Mouse (Mus musculus): ENCODE results near the gene Bicdl1.

The Bicdl1 gene

GRCm38 (mm10) chr5:115667894-115668293 lies 63.5 kb downstream of the Bicdl1 start:
- DNase-seq (ENCODE audit: low spot score) = no peak

DNA sequence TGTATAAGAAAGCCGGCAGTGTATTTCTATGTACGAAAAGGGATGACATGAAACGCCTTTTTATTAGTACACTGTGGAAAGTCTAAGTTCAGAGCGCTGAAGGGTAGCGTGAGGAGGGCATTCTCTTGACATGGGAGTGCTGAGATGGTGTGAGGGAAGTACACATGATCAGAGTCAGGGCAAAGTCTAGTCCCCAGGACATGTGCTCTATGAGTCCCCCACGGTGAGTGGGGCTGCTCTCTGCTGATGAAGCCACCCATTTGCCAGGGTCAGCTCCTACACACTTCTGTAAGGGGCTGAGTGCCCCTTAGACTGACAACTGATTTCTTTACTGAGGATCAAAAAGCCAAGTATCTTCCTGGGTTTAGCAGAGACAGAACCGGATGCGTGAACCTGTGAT lies 64.2 kb downstream of the Bicdl1 start:
- no peak for DNase-seq (ENCODE audit: low spot score)

GRCm38 (mm10) chr5:115666366-115667065 lies 64.9 kb downstream of the Bicdl1 start:
- peak; percentile 61 for DNase-seq (ENCODE audit: low spot score)

GRCm38 (mm10) chr5:115662658-115663057 lies 68.8 kb downstream of the Bicdl1 start:
- DNase-seq (ENCODE audit: low spot score) = no peak

DNA sequence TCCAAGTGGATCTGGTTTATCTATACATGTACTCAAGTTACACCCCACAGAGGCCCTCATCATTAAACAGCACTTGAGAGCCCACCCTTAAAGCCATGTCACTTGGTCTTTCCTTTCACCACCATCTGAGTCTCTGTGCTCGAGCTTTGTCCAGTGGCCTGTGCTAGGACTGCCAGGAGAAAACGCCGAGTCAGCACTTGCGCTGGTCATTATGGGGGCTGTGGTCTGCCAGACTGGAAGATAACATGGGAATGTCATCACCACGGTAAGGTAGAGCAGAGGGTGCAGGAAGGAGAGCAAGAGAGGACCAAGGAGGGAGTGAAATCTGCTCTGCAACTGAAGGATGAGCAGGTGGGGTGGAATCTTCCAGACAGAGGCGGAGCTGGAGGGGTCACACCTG lies 73.1 kb downstream of the Bicdl1 start:
- no peak for DNase-seq (ENCODE audit: low spot score)

- no peak for DNase-seq (ENCODE audit: low spot score)
These were observed 74.2 kb downstream of the Bicdl1 start for GRCm38 (mm10) chr5:115657234-115657633.

- no peak for DNase-seq (ENCODE audit: low spot score)
These were observed 74.7 kb downstream of the Bicdl1 start for GRCm38 (mm10) chr5:115656677-115657076.

DNA sequence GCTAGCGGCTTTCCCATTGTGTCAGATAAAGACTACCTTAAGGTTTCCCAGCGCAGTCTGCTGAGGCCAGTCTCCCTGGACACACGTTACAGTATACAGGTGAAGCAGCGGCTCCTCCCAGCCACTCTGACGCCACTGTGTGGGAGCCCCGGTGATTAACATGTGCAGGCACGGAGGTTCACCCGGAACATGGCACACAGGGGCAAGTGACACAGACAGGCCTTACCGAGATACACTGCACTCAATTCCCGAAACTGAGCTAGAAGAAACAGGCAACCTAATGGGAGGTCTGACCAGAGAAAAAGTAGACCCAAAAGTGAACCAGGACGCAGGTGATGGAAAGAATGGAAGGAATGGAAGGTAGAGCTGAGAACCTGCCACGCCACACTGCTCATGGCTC lies 77.6 kb downstream of the Bicdl1 start:
- no peak for DNase-seq (ENCODE audit: low spot score)

DNA sequence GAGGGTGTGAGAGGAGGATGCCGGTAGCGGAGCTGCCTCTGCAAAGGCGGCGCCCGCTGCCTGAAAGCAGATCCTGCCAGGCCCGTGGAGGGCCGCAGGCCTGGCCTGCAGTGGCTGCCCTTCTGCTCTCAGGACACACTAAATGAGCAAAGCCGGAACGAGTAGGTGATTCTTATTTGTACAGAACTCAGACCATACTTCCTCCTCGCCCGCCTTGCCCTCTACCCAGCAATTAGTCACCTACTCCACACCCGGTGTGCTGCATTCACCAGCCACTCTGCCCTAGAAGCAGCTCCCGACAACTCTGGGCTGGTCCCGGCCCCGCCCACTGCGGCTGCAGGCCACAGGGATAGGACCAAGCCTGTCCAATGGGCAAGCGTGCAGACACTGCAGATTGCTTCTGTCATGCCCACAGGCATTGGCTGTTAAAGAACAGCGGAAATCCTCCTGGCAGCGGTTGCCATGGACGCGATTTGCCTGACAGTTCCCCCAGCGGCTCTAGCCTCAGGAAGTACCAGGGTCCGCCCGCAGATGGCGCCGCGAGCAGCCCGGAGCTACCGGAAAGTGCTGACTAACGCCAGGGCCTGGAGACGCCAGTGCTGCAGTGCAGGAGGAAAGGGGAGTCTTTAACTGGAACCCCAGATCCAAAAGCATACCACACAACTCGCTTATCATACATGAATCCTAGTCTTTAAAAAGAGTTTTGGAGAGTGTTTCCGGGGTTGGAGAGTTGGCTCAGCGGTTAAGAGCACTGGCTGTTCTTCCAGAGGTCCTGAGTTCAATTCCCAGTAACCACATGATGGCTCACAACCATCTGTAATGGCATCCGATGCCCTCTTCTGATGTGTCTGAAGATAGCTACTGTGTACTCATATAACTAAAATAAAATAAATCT lies 78.5 kb downstream of the Bicdl1 start:
- DNase-seq (ENCODE audit: low spot score) = peak; percentile 98

- no peak for DNase-seq (ENCODE audit: low spot score)
These were observed 79.6 kb downstream of the Bicdl1 start for GRCm38 (mm10) chr5:115651821-115652220.

DNA sequence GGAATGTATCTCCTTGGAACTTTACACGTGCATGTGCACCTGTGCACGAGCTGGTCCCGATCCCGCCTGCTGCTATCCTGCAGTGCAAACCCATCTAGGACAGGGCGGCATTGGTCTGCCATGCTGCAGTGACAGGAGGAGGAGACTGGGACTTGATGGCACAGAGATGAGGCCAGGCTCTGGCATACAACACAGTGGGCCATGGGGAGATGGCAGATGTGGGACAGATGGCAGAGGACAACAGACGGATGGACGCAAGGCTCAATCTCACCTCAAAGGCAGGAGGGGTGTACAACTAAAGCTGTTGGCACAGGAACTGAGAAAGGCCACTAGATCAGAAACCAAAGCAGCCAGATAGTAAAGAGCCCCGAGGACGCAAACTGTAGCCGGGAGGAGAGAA lies 80.5 kb downstream of the Bicdl1 start:
- no peak for DNase-seq (ENCODE audit: low spot score)

GRCm38 (mm10) chr5:115649699-115650098 lies 81.7 kb downstream of the Bicdl1 start:
- no peak for DNase-seq (ENCODE audit: low spot score)

- DNase-seq (ENCODE audit: low spot score) = no peak
These were observed 82.5 kb downstream of the Bicdl1 start for GRCm38 (mm10) chr5:115648876-115649275.

GRCm38 (mm10) chr5:115644192-115644591 lies 87.2 kb downstream of the Bicdl1 start:
- no peak for DNase-seq (ENCODE audit: low spot score)

DNA sequence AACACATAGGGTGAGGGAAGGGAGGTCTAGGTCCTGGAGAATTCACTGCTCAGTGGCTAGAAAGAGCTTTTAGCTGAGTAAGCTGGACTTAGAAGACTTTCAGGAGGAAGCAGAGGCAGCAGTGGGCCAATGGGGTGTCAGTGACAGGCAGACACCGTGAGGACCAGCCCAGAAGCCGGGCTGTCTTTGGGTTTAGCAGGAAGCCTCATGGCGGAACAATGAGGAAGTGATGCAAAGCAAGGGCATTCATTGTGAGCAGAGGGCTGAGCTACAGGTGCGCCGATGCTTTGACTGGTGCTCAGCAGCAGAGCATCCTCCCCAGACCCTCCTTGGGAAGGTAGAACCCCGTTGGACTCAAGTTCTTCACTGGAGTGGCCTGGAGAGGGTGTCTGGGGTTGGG lies 95.9 kb downstream of the Bicdl1 start:
- DNase-seq (ENCODE audit: low spot score) = no peak

GRCm38 (mm10) chr5:115634046-115634445 lies 97.4 kb downstream of the Bicdl1 start:
- peak; percentile 26 for DNase-seq (ENCODE audit: low spot score)

DNA sequence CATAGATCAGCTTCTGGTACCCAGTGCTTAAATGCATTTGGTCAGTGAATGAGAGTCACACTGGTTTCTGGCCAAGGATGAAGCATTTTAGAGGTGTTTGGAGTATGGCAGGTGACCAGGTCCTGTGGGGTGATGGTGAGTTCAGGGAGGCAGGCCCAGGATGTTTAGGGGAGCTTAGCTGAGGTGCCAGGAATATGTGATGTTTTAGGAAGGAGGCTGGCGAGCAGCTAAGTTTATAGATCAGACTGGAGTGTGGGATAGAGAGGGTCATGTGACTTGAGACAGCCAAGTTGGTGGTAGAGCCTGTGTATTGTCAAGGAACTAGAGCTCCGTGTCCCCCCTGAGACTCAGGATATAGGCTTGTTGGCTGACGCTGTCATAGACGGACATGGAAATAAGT lies 98.4 kb downstream of the Bicdl1 start:
- no peak for DNase-seq (ENCODE audit: low spot score)

DNA sequence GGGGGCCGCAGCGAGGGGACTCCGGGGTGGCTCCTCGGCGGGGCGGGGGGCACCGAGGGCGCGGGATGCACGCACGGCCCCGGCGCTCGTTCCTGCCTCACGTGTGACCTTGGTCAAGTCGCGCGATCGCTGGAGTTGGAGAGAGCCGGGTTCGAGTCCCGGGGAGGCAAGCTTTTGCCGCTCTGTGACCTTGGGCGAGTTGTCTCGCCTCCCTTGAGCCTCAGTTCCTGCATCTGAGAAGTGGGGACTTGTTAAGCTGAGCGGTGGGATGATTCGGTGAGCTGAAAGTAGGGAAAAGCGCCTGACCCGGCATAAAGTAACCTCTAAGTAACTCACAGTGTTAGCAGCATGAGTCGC lies 99.1 kb downstream of the Bicdl1 start:
- peak; percentile 32 for DNase-seq (ENCODE audit: low spot score)

GRCm38 (mm10) chr5:115631505-115632357 lies 99.7 kb downstream of the Bicdl1 start, which contains the start of gene Rab35:
Gene Rab35 (plus strand): TSS chr5:115631908.
- DNase-seq (ENCODE audit: low spot score) = peak; percentile 94

DNA sequence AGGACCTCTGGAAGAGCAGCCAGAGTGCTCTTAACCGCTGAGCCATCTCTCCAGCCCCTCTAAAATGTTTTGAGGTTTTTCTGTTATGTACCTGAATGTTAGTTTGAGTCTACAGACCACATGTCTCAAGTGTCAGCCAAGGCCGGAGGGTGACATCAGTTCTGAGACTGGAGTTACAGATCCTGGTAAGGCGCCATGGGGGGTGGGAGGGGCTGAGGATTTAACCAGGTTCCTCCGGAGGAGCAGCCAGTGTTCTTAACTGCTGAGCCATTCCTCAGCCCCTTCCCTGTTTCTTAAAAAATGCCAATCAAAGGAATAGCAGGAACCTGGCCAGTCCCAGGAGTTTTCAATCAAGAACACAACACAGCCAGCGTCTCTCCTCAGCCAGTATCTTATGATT lies 101.1 kb downstream of the Bicdl1 start:
- no peak for DNase-seq (ENCODE audit: low spot score)

DNA sequence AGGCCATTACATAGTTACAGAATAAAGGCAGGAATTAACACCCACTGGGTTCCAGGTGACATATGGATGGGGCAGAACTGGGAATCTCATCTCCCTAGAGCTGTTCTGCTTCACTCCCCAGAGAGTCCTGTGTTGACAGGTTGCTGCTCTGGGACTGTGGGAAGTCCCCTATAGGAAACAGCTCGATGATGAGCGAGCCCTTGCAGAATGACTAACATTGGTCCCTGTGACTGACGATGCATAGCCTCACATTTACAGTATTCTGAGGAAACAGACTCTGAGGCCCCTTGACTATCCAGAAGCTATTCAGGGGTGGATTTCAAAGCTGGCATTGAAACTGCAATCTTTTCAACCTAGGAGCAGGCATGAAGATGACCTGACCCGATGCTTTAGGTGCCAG lies 101.7 kb downstream of the Bicdl1 start:
- DNase-seq (ENCODE audit: low spot score) = no peak

DNA sequence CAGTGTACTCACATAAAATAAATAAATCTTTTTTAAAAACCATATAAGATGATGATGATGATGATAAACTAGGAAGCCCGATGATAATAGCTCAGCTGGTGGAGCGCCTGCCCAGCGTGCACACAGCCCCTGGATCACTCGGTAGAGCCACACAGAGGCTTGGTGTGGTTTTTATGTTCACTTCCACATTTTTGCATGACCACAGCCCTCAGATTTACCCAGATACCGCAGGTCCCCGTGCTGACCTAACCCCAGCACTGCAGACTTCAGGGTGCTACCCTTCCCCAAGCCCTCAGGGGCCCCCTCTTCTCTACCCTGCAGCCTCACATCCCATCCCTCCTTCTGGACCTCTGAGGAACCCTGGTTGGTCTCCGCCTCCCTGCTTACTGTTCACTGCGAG lies 103.3 kb downstream of the Bicdl1 start:
- no peak for DNase-seq (ENCODE audit: low spot score)

All from MN1 (cell line).